Mouse (Mus musculus): ENCODE results near the gene Fam117b. TPM values are rescaled to one million over a fixed set of nuclear protein-coding genes. Genes with fewer than 3 reads are reported as not detected.

Fam117b gene
- 17.6 and 19.0 TPM in 2 replicates for polyA plus RNA-seq (2016; fragmentation: Nextera tagmentation; extraction: Ambion mirVana)

- H3K9ac ChIP-seq (replicated peaks) = peak within 1 kb of the TSS; percentile 96
- H3K27me3 ChIP-seq = no peaks in the 10 kb centered on the region
- peak within 1 kb of the TSS; percentile 97 for H3K27ac ChIP-seq
- no peaks in the 10 kb centered on the region for H3K9me3 ChIP-seq
- WGBS = under 1% methylated on average over 72 of the region's 72 CpGs
- peak within 1 kb of the TSS; percentile 99 for H3K4me3 ChIP-seq (replicated peaks)
- peak within 1 kb of the TSS; percentile 63 for H3K4me2 ChIP-seq
- ATAC-seq (ENCODE audit: insufficient number of reproducible peaks, insufficient read depth, low FRiP score, low TSS enrichment, low read depth) = peak; percentile 97
- peaks cover 25% of the 10 kb centered on the region for H3K4me1 ChIP-seq (replicated peaks)
- H3K36me3 ChIP-seq = no peaks in the 10 kb centered on the region
Measured at GRCm38 (mm10) chr1:59912413-59913157, at the start of gene Fam117b. Fam117b (plus strand) TSS chr1:59913006.

GRCm38 (mm10) chr1:59868041-59868440, 44.8 kb upstream of the Fam117b start:
- Histone ChIP-seq H3K9me3 (no peaks in the 10 kb centered on the region), H3K36me3 (peaks cover 71% of the 10 kb centered on the region), H3K4me2 (no peak overlapping the region), H3K27me3 (no peaks in the 10 kb centered on the region), H3K4me1 (replicated peaks) (no peaks in the 10 kb centered on the region), H3K27ac (no peak overlapping the region), H3K9ac (replicated peaks) (no peak overlapping the region), H3K4me3 (replicated peaks) (no peak overlapping the region)
- WGBS = 92% methylated on average over 5 of the region's 5 CpGs
- ATAC-seq (ENCODE audit: insufficient number of reproducible peaks, insufficient read depth, low FRiP score, low TSS enrichment, low read depth) = no peak

GRCm38 (mm10) chr1:59874023-59874422, 38.8 kb upstream of the Fam117b start:
- Histone ChIP-seq H3K4me1 (replicated peaks) (no peaks in the 10 kb centered on the region), H3K9ac (replicated peaks) (no peak overlapping the region), H3K36me3 (peaks cover 43% of the 10 kb centered on the region), H3K27ac (no peak overlapping the region), H3K27me3 (no peaks in the 10 kb centered on the region), H3K4me2 (no peak overlapping the region), H3K4me3 (replicated peaks) (no peak overlapping the region), H3K9me3 (no peaks in the 10 kb centered on the region)
- ATAC-seq (ENCODE audit: insufficient number of reproducible peaks, insufficient read depth, low FRiP score, low TSS enrichment, low read depth) = no peak
- 91% methylated on average over 3 of the region's 3 CpGs for WGBS

GRCm38 (mm10) chr1:59878098-59878497, 34.7 kb upstream of the Fam117b start:
- H3K36me3 ChIP-seq = peaks cover 30% of the 10 kb centered on the region
- no peaks in the 10 kb centered on the region for H3K9me3 ChIP-seq
- no peaks in the 10 kb centered on the region for H3K27me3 ChIP-seq
- H3K4me1 ChIP-seq (replicated peaks) = no peaks in the 10 kb centered on the region
- H3K27ac ChIP-seq = no peak overlapping the region
- WGBS = 93% methylated on average over 7 of the region's 7 CpGs
- no peak overlapping the region for H3K9ac ChIP-seq (replicated peaks)
- H3K4me2 ChIP-seq = no peak overlapping the region
- no peak for ATAC-seq (ENCODE audit: insufficient number of reproducible peaks, insufficient read depth, low FRiP score, low TSS enrichment, low read depth)
- no peak overlapping the region for H3K4me3 ChIP-seq (replicated peaks)

- Histone ChIP-seq H3K4me2 (no peak overlapping the region), H3K27me3 (no peaks in the 10 kb centered on the region), H3K9me3 (no peaks in the 10 kb centered on the region), H3K4me1 (replicated peaks) (peaks cover 10% of the 10 kb centered on the region), H3K4me3 (replicated peaks) (no peak overlapping the region), H3K27ac (no peak overlapping the region), H3K36me3 (peaks cover 12% of the 10 kb centered on the region), H3K9ac (replicated peaks) (no peak overlapping the region)
- ATAC-seq (ENCODE audit: insufficient number of reproducible peaks, insufficient read depth, low FRiP score, low TSS enrichment, low read depth) = no peak
- 37% methylated on average over 3 of the region's 3 CpGs for WGBS
Measured at GRCm38 (mm10) chr1:59883349-59884134, 29.3 kb upstream of the Fam117b start.

GRCm38 (mm10) chr1:59886899-59887298, 25.9 kb upstream of the Fam117b start:
- H3K4me1 ChIP-seq (replicated peaks) = peaks cover 10% of the 10 kb centered on the region
- no peaks in the 10 kb centered on the region for H3K27me3 ChIP-seq
- 61% methylated on average over 4 of the region's 4 CpGs for WGBS
- no peak overlapping the region for H3K27ac ChIP-seq
- no peak overlapping the region for H3K4me2 ChIP-seq
- H3K36me3 ChIP-seq = no peaks in the 10 kb centered on the region
- H3K4me3 ChIP-seq (replicated peaks) = no peak overlapping the region
- no peaks in the 10 kb centered on the region for H3K9me3 ChIP-seq
- H3K9ac ChIP-seq (replicated peaks) = no peak overlapping the region
- no peak for ATAC-seq (ENCODE audit: insufficient number of reproducible peaks, insufficient read depth, low FRiP score, low TSS enrichment, low read depth)

GRCm38 (mm10) chr1:59888018-59888417, 24.8 kb upstream of the Fam117b start:
- peak; percentile 50; the same call in 1 of the 2 replicates for ATAC-seq (ENCODE audit: insufficient number of reproducible peaks, insufficient read depth, low FRiP score, low TSS enrichment, low read depth)
- no peaks in the 10 kb centered on the region for H3K36me3 ChIP-seq

GRCm38 (mm10) chr1:59891185-59891584, 21.6 kb upstream of the Fam117b start:
- H3K4me2 ChIP-seq = no peak overlapping the region
- no peaks in the 10 kb centered on the region for H3K36me3 ChIP-seq
- H3K4me1 ChIP-seq (replicated peaks) = peaks cover 10% of the 10 kb centered on the region
- H3K27me3 ChIP-seq = no peaks in the 10 kb centered on the region
- ATAC-seq (ENCODE audit: insufficient number of reproducible peaks, insufficient read depth, low FRiP score, low TSS enrichment, low read depth) = no peak
- no peak overlapping the region for H3K27ac ChIP-seq
- no peak overlapping the region for H3K4me3 ChIP-seq (replicated peaks)
- no peaks in the 10 kb centered on the region for H3K9me3 ChIP-seq
- WGBS = 76% methylated on average over 4 of the region's 4 CpGs
- H3K9ac ChIP-seq (replicated peaks) = no peak overlapping the region

More at GRCm38 (mm10) chr1:59888018-59888417, 24.8 kb upstream of the Fam117b start:
- Histone ChIP-seq H3K4me1 (replicated peaks) (peaks cover 10% of the 10 kb centered on the region), H3K9ac (replicated peaks) (no peak overlapping the region), H3K27me3 (no peaks in the 10 kb centered on the region), H3K27ac (no peak overlapping the region), H3K4me2 (no peak overlapping the region), H3K4me3 (replicated peaks) (no peak overlapping the region), H3K9me3 (no peaks in the 10 kb centered on the region)

- Histone ChIP-seq H3K4me3 (replicated peaks) (no peak overlapping the region), H3K9me3 (no peaks in the 10 kb centered on the region), H3K27me3 (no peaks in the 10 kb centered on the region), H3K36me3 (no peaks in the 10 kb centered on the region), H3K4me2 (no peak overlapping the region), H3K27ac (no peak overlapping the region), H3K4me1 (replicated peaks) (peaks cover 7% of the 10 kb centered on the region), H3K9ac (replicated peaks) (no peak overlapping the region)
- WGBS = 81% methylated on average over 8 of the region's 8 CpGs
- ATAC-seq (ENCODE audit: insufficient number of reproducible peaks, insufficient read depth, low FRiP score, low TSS enrichment, low read depth) = no peak
Measured at GRCm38 (mm10) chr1:59892777-59893176, 20.0 kb upstream of the Fam117b start.

- no peak for ATAC-seq (ENCODE audit: insufficient number of reproducible peaks, insufficient read depth, low FRiP score, low TSS enrichment, low read depth)
- Histone ChIP-seq H3K4me3 (replicated peaks) (no peak overlapping the region), H3K9ac (replicated peaks) (no peak overlapping the region), H3K4me2 (no peak overlapping the region), H3K27ac (no peak overlapping the region), H3K4me1 (replicated peaks) (peaks cover 2% of the 10 kb centered on the region; the same call in 1 of the 2 replicates), H3K36me3 (no peaks in the 10 kb centered on the region), H3K9me3 (no peaks in the 10 kb centered on the region), H3K27me3 (no peaks in the 10 kb centered on the region)
- WGBS = 80% methylated on average over 4 of the region's 4 CpGs
Measured at GRCm38 (mm10) chr1:59894025-59894424, 18.8 kb upstream of the Fam117b start.

GRCm38 (mm10) chr1:59895456-59895855, 17.4 kb upstream of the Fam117b start:
- H3K27ac ChIP-seq = no peak overlapping the region
- no peaks in the 10 kb centered on the region for H3K36me3 ChIP-seq
- ATAC-seq (ENCODE audit: insufficient number of reproducible peaks, insufficient read depth, low FRiP score, low TSS enrichment, low read depth) = no peak
- H3K9me3 ChIP-seq = no peaks in the 10 kb centered on the region
- 64% methylated on average over 4 of the region's 4 CpGs for WGBS
- no peak overlapping the region for H3K4me2 ChIP-seq
- H3K4me3 ChIP-seq (replicated peaks) = no peak overlapping the region
- peaks cover 2% of the 10 kb centered on the region; the same call in 1 of the 2 replicates for H3K4me1 ChIP-seq (replicated peaks)
- no peaks in the 10 kb centered on the region for H3K27me3 ChIP-seq
- no peak overlapping the region for H3K9ac ChIP-seq (replicated peaks)
